Mouse (Mus musculus): ENCODE measurements around the gene Castor1. TPM values are rescaled to one million over a fixed set of nuclear protein-coding genes. Genes with fewer than 3 reads are reported as not detected.

Castor1 gene
- total RNA-seq, 4 experiments from 2014 or later: 3.1 to 5.9 (median 4.4) TPM

- no peak for DNase-seq (ENCODE audit: low spot score in 2 of 2)
Observed at GRCm38 (mm10) chr11:4261188-4261494, 43.1 kb downstream of the Castor1 start.

DNA sequence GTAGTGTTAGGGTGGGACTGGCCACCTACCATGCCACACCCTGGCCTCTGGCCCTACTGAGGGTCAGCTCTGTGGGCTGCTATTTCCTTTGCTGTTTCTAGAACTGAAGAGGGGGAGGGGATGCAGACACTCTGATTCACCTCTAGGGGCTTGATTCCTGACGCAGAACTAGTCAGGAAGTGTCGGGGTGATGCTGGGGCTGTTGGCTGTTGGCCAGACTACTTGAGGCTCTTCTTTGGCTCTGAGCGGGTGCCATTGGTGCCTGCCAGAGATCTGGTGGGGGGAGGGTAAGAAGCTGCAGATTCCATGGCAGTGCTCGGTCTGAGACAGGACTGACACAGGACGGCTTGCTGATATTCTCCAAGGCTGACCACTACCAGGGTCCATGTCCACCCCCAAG, 43.9 kb downstream of the Castor1 start:
- DNase-seq (ENCODE audit: low spot score in 2 of 2): no peak

DNA sequence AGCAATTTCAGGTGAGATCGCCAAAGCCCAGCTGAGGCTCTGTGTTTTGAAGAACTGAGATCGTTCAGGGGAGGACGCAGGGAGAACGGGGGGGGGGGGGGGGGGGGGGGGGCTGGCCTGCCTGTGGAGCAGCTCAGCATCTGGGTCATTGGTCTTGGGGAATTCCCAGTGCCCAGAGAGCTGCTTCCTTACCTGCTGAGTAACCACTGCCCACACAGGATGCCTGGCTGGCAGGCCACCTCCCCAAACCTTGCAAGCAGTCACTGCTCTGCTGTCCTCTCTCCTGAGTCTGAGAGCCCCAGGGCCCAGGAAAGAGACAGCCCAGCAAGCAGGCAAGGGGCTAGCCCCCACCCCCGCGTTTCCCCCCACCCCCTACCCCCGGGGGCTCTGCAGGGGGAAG, 44.8 kb downstream of the Castor1 start:
- no peak for DNase-seq (ENCODE audit: low spot score in 2 of 2)

DNA sequence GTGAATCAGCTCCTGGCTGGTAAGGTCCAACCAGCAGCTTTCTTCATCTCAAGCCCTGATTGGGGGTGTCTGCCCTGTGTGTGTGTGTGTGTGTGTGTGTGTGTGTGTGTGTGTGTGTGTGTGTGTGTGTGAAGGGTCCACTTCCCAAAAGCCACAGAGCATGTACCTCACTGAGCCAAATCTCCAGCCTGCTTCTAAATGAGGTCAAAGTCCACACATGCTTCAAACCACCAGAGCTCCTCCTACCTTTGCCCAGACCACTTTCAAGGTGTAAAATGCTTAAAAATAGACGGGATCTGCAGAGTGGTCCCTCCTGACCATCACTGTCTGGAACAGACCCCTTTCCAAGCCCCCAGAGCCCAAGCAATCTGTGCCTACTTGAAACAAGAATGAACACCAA, 45.3 kb downstream of the Castor1 start:
- DNase-seq (ENCODE audit: low spot score in 2 of 2): no peak

DNA sequence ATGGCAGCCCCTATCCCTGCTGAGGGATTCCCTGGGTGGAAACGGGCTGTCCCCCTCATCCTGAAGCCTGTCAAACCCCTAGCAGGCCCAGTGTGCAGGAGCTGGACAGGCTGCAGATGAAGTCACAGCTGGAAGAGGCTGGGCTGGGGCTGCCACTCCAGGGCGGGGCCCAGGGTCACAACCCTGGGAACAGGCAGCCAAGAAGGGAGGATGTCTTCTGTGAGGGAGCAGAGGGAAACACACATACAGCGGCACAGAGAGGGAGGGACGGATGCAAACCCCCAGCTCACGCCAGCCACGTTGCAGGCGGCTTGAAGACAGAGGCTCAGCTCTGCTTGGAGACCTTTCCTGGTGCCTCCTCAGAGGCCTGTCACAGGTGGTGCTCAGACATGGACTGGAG, 46.0 kb downstream of the Castor1 start:
- no peak for DNase-seq (ENCODE audit: low spot score in 2 of 2)

- DNase-seq (ENCODE audit: low spot score in 2 of 2): no peak
Observed at GRCm38 (mm10) chr11:4266271-4267201, 48.5 kb downstream of the Castor1 start.

- no peak for DNase-seq (ENCODE audit: low spot score in 2 of 2)
Observed at GRCm38 (mm10) chr11:4267202-4267578, 49.2 kb downstream of the Castor1 start.

GRCm38 (mm10) chr11:4268500-4268899, 50.5 kb downstream of the Castor1 start:
- no peak for DNase-seq (ENCODE audit: low spot score in 2 of 2)

- DNase-seq (ENCODE audit: low spot score in 2 of 2): no peak
Observed at GRCm38 (mm10) chr11:4270744-4271459, 52.9 kb downstream of the Castor1 start.

DNA sequence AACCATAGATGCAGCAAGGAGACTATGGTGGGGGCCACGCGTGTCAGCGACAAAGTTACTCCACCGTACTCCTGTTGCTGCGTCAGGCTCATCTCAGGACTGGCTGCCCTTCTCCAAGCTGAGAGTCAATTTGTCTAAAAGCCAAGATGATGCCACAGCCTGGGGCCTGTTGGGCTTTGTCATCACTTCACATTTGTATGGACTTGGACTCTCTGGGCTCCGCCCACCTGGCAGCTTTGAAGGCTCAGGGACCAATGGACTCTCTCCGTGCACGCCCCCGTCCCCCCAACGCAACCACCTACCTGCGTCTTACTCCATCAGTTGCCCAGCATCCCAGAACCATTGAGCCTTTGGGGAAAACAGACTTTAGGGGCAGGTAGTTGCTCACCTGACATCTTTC, 53.5 kb downstream of the Castor1 start:
- DNase-seq (ENCODE audit: low spot score in 2 of 2): no peak

Other genes with a start within 250 kb of the Castor1 start
- gene 4930556J24Rik, start 241.4 kb upstream of the Castor1 start, total RNA-seq (2022): not detected
- gene Gal3st1, start 234.6 kb upstream of the Castor1 start, total RNA-seq (2022): 10 to 100 TPM; 11.1 to 12.4 (median 12.1) TPM
- 1 to 10 TPM in 1 of 4 experiments, under 1 TPM in 3; 0.23 to 1.0 (median 0.37) TPM for gene Sec14l4, start 186.8 kb upstream of the Castor1 start, total RNA-seq (2022)
- gene Sec14l3, start 153.4 kb upstream of the Castor1 start, total RNA-seq (2022): 1 to 10 TPM; 1.0 to 1.7 (median 1.4) TPM
- 10 to 100 TPM; 67.7 to 84.0 (median 72.4) TPM for gene Mtfp1, start 122.8 kb upstream of the Castor1 start, total RNA-seq (2022)
- 10 to 100 TPM; 35.3 to 36.8 (median 36.4) TPM for gene Sec14l2, start 94.8 kb upstream of the Castor1 start, total RNA-seq (2022)
- gene Rnf215, start 83.0 kb upstream of the Castor1 start, total RNA-seq (2022): 10 to 100 TPM; 24.8 to 35.0 (median 31.1) TPM
- 10 to 100 TPM; 19.3 to 21.1 (median 19.9) TPM for gene Ccdc157, start 57.9 kb upstream of the Castor1 start, total RNA-seq (2022)
- 10 to 100 TPM; 57.1 to 70.2 (median 61.6) TPM for gene Sf3a1, start 57.9 kb upstream of the Castor1 start, total RNA-seq (2022)
- gene Tbc1d10a, start 31.4 kb upstream of the Castor1 start, total RNA-seq (2022): 10 to 100 TPM; 24.1 to 33.2 (median 28.3) TPM
- under 1 TPM in 2 of 4 experiments, not detected in 2; 0.53 to 0.55 TPM for gene Osm, start 18.2 kb downstream of the Castor1 start, total RNA-seq (2022)
- gene Lif, start 39.3 kb downstream of the Castor1 start, total RNA-seq (2022): 1 to 10 TPM in 1 of 4 experiments, under 1 TPM in 3; 0.66 to 1.3 (median 0.94) TPM
- under 1 TPM in 1 of 4 experiments, not detected in 3; 0.23 TPM for gene Hormad2, start 222.9 kb downstream of the Castor1 start, total RNA-seq (2022)

Measured in left cerebral cortex, adult 8-10 months (tissue).